Mouse (Mus musculus): ENCODE measurements at regions not wholly inside any gene's neighbourhood (a gene's known extent, or its start where the extent isn't known, plus 50 kb on each side); places are given as distances from the start of the nearest gene placed in this dataset.

DNA sequence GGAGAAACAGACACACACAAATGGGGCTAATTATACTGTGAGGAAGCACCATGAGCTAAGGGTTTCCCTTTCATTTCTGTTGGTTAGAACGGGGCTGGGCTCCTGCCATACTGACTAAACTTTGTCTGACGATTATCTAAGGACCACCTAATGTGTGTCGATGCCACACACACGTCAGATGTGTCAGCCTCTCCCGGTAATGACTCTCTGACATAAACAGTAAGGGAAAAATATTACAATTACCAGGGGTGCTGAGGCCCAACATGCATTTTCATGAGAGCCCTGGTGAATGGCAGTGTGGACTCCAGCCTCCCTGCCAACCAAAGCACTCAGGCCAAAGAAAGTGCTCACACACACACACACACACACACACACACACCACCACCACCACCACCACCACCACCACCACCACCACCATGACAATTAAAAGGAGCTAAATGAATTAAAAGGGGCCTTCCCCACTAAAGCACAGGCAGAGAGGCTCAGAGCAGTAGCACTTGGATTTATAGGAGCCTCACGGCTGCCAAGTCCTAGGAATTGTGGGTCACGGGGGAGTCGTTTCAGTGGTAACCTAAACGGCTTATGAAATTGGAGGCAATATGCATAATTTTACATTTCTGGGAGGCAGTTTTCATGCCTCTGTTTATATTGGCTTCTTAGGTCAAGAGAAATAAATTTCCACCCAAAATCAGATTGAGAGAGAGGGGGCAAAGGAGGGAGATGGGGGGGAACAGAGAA lies 193.7 kb upstream of the Irx3 start:
- DNase-seq (no peak), ATAC-seq (ENCODE audit: low read depth) (no peak)
- Histone ChIP-seq H3K36me3 (no peaks in the 10 kb centered on the region), H3K4me1 (replicated peaks) (0 out of 2 replicates have a peak, but pooled peaks cover 5% of the 10 kb centered on the region), H3K27me3 (peaks cover 17% of the 10 kb centered on the region), H3K9ac (no peak overlapping the region), H3K4me2 (no peak overlapping the region), H3K27ac (no peak overlapping the region), H3K9me3 (replicated peaks) (no peaks in the 10 kb centered on the region), H3K4me3 (replicated peaks) (no peak overlapping the region)
- 53% methylated on average over 9 of the region's 9 CpGs for WGBS (ENCODE audit: insufficient replicate concordance)

DNA sequence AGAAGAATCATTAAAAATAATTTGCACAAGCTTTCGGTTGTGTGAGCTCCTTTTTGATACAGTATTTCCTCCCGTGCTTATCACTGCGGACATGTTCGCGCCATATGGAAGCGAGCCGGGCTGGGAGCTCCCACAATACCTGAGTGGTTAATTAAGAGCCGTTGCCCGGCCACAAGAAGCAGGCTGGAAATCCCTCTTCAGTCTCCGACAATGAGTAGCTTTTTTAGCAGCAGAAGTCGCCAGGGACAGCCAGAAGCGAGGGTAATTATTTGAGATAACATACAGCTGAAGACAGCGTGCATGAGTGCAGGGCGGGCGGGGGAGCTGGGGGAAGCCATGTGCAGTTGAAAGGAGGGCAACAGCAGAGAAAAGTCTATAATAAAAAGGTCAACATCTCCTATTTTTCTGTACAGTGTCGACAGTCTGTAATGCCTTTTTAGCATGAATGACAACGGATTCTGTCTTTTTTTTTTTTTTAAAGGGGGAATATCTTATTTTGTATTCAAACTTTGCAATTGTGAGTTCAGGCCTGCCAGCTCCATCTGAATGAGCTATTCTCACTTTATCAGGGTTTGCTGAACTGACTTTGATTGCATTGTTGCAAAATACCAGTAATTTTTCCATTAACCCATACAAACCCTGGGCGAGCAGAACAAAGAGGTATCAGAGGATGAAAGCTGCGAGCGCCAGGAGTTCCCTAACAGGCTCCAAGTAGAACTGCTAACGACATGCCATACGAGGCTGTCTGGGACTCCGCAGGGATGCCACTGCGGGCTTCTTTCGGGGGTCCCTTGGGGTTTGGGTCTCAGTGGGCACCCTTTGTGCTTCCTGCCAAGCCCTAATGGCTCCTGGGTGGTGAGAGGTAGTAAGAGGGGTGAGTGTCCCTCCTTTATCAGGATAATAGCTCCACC lies 189.9 kb upstream of the Irx3 start:
- H3K27ac ChIP-seq, result no peak overlapping the region
- ATAC-seq (ENCODE audit: low read depth), result no peak
- H3K4me1 ChIP-seq (replicated peaks), result 0 out of 2 replicates have a peak, but pooled peaks cover 5% of the 10 kb centered on the region
- WGBS (ENCODE audit: insufficient replicate concordance), result 39% methylated on average over 25 of the region's 25 CpGs
- DNase-seq, result no peak
- H3K27me3 ChIP-seq, result peaks cover 20% of the 10 kb centered on the region
- H3K36me3 ChIP-seq, result no peaks in the 10 kb centered on the region
- H3K4me3 ChIP-seq (replicated peaks), result no peak overlapping the region
- H3K9me3 ChIP-seq (replicated peaks), result no peaks in the 10 kb centered on the region
- H3K9ac ChIP-seq, result no peak overlapping the region
- H3K4me2 ChIP-seq, result peak overlapping the region; percentile 30; the same call in 1 of the 2 replicates

- Histone ChIP-seq H3K4me2 (no peak overlapping the region), H3K9me3 (replicated peaks) (no peaks in the 10 kb centered on the region), H3K9ac (no peak overlapping the region), H3K4me1 (replicated peaks) (0 out of 2 replicates have a peak, but pooled peaks cover 5% of the 10 kb centered on the region), H3K27ac (no peak overlapping the region), H3K27me3 (peaks cover 20% of the 10 kb centered on the region), H3K36me3 (no peaks in the 10 kb centered on the region), H3K4me3 (replicated peaks) (no peak overlapping the region)
- 26% methylated on average over 5 of the region's 5 CpGs for WGBS (ENCODE audit: insufficient replicate concordance)
- ATAC-seq (ENCODE audit: low read depth), result no peak
- DNase-seq, result no peak
These were observed 189.1 kb upstream of the Irx3 start for GRCm38 (mm10) chr8:91990952-91991351.

DNA sequence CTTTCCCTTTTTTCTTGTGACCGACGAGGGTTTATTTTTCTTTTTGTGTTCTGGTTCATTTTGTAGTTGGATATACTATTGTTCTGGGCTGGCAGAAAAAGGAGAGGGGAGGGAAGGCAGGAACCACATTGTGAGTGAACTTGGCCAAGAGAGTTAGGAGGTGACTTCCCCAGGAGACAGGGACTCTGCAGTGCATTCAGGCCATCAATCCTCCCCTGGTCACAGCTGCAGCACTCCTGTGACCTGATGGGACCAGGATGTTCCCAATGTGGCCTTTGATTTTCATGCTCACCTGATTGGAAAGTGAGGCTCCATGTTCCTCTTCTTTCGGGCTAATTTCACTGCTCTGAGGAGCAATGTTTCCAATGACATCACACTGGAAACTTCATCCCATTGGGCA lies 188.2 kb upstream of the Irx3 start:
- Histone ChIP-seq H3K9ac (no peak overlapping the region), H3K27ac (no peak overlapping the region), H3K27me3 (peaks cover 20% of the 10 kb centered on the region), H3K4me2 (no peak overlapping the region), H3K4me1 (replicated peaks) (0 out of 2 replicates have a peak, but pooled peaks cover 5% of the 10 kb centered on the region), H3K9me3 (replicated peaks) (no peaks in the 10 kb centered on the region), H3K4me3 (replicated peaks) (no peak overlapping the region), H3K36me3 (no peaks in the 10 kb centered on the region)
- 42% methylated on average over 3 of the region's 3 CpGs for WGBS (ENCODE audit: insufficient replicate concordance)
- ATAC-seq (ENCODE audit: low read depth) (no peak), DNase-seq (no peak)

DNA sequence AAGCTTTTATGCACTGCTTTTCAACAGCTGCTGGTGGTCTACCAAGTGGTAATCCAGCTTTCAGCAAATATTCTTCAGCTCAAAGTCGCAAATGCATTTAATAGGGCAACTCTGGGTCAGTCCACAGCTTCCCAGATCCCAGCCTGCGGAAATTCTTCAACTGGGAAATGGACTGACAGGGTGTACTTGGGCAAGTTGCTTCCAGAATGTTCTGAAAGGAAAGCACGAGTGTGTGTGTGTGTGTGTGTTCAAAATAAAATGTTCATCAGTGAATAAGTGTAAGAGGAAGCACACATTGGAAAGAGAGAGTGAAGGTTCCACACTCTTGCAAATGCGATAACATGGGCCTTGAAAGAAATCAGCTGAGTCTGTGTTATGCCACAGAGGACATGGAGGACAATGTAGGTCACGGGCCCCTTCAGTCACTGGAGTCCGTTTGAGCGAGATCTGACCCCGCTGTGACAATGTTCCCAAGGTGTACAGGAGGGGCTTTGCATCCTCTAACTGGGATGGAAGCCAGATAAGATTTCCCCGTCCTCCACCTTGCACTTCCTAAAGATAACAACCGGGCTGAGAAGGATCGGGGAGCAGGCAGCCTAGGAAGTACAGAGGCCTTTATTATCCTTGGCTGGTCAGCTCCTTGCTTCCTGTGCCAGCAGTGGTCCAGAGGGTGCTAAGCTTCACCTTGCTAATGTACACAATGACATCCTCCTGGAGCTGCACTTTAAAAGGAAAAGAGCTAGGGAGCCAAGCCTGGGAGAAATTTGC lies 187.2 kb upstream of the Irx3 start:
- Histone ChIP-seq H3K27ac (no peak overlapping the region), H3K9me3 (replicated peaks) (no peaks in the 10 kb centered on the region), H3K4me1 (replicated peaks) (0 out of 2 replicates have a peak, but pooled peaks cover 5% of the 10 kb centered on the region), H3K36me3 (no peaks in the 10 kb centered on the region), H3K27me3 (peaks cover 20% of the 10 kb centered on the region), H3K4me3 (replicated peaks) (no peak overlapping the region), H3K9ac (no peak overlapping the region), H3K4me2 (no peak overlapping the region)
- ATAC-seq (ENCODE audit: low read depth), result no peak
- DNase-seq, result no peak
- WGBS (ENCODE audit: insufficient replicate concordance), result 43% methylated on average over 11 of the region's 11 CpGs

DNA sequence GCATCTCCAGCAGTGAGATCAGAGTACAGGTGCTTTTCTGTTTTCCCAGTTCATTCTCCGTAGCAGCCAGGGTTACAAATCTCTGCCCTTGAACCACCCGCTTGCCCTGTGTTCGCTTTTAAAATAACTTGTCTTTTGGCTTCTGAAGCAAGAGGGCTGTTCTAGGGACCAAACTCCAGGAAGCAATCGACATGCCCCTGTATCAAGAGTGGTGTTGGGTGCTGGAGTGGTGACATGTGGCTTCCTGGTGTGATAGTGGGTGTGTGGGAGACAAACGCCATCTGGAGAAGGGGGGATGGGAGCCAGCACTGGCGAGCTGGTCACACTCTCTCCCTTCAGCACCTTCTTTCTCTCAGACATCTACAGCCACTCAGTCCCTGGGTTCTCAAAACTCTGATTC lies 186.0 kb upstream of the Irx3 start:
- ATAC-seq (ENCODE audit: low read depth) (no peak), DNase-seq (no peak)
- peaks cover 12% of the 10 kb centered on the region for H3K27me3 ChIP-seq
- H3K4me1 ChIP-seq (replicated peaks), result 0 out of 2 replicates have a peak, but pooled peaks cover 5% of the 10 kb centered on the region
- no peak overlapping the region for H3K4me3 ChIP-seq (replicated peaks)
- 47% methylated on average over 6 of the region's 6 CpGs for WGBS (ENCODE audit: insufficient replicate concordance)
- no peaks in the 10 kb centered on the region for H3K36me3 ChIP-seq
- no peak overlapping the region for H3K9ac ChIP-seq
- H3K27ac ChIP-seq, result no peak overlapping the region
- H3K4me2 ChIP-seq, result no peak overlapping the region
- no peaks in the 10 kb centered on the region for H3K9me3 ChIP-seq (replicated peaks)

DNA sequence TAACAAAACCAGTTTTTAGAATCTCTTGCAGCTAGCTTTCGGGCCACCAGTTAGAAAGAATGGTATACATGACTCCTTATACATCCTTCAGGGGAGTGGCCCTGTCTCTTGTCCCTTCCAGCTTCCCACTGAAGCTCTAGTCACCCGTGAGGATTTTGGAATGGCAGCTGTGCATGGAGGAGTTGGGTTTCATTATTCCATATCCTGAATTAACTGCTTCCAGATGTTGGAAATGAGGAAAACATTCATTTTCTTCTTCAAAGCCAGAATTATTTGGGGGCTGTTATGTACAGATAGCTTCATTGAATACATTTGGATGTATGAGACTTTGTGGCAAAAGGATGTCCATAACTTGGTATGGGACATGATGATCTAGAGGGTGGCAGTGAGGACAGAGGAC lies 181.3 kb upstream of the Irx3 start:
- H3K36me3 ChIP-seq, result no peaks in the 10 kb centered on the region
- ATAC-seq (ENCODE audit: low read depth) (no peak), DNase-seq (no peak)
- 57% methylated on average over 2 of the region's 2 CpGs for WGBS (ENCODE audit: insufficient replicate concordance)
- no peaks in the 10 kb centered on the region for H3K4me1 ChIP-seq (replicated peaks)
- no peak overlapping the region for H3K27ac ChIP-seq
- no peak overlapping the region for H3K4me3 ChIP-seq (replicated peaks)
- H3K9me3 ChIP-seq (replicated peaks), result no peaks in the 10 kb centered on the region
- H3K9ac ChIP-seq, result no peak overlapping the region
- H3K4me2 ChIP-seq, result no peak overlapping the region
- H3K27me3 ChIP-seq, result no peaks in the 10 kb centered on the region

DNA sequence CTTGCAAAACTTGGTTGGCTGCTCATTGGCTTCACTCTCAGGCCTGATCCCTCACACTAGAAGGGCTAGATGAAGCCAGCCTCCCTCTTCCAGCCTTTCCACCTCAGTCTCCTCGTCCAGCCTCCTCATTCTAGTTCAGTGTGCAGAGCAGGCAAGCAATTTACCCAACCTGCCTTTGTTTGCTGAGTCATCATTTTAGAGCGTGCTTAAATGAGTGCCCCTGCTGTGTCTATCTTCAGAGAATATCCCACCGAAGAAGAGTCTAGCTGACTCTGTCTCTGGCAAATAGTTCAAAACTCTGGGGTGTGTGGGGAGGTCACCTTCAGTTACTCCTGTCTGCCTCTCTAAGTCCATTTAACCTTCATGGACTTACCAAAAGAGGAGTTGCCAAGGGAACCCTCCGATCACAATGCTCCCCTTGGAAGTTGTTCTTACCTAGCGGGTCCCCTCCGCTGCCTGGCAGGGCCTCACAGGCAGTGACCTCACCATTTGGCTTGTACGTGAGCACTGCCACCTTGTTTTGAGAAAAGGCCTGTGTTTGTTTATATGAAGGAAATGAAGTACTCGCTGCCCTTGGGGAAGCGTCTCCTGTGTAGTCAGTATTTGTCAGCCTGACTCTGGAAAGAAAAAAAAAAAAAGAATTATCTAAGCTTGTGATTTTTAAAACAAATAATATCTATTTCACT lies 175.2 kb upstream of the Irx3 start:
- H3K9me3 ChIP-seq (replicated peaks), result no peaks in the 10 kb centered on the region
- no peaks in the 10 kb centered on the region for H3K36me3 ChIP-seq
- H3K27me3 ChIP-seq, result 0 out of 2 replicates have a peak, but pooled peaks cover 4% of the 10 kb centered on the region
- no peak for ATAC-seq (ENCODE audit: low read depth)
- 60% methylated on average over 9 of the region's 9 CpGs for WGBS (ENCODE audit: insufficient replicate concordance)
- no peak overlapping the region for H3K4me2 ChIP-seq
- no peak for DNase-seq
- H3K4me3 ChIP-seq (replicated peaks), result no peak overlapping the region
- H3K27ac ChIP-seq, result no peak overlapping the region
- H3K9ac ChIP-seq, result no peak overlapping the region
- no peaks in the 10 kb centered on the region for H3K4me1 ChIP-seq (replicated peaks)

GRCm38 (mm10) chr8:91975460-91975859 lies 173.6 kb upstream of the Irx3 start:
- ATAC-seq (ENCODE audit: low read depth), result no peak
- 0 out of 2 replicates have a peak, but pooled peaks cover 4% of the 10 kb centered on the region for H3K27me3 ChIP-seq

DNA sequence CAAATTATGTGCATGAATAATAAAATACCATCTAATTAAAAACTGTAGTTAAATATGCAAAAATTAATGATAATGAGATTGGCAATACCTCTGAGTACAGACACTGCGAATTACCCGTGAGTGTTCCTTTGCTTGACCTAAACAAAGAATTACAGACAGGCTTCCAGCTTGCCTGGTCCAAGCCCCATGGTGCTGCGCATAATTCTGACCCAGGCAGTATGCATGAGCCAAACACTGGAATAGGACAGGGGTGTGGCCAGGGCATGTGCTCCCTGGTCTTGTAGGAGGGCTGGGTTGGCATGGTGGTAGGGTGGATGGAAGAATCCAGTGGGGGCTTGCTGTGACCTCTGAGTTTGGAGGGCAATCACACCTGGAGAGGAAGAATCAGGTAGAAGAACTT lies 172.8 kb upstream of the Irx3 start:
- DNase-seq, result no peak
- no peak for ATAC-seq (ENCODE audit: low read depth)
- H3K27me3 ChIP-seq, result 0 out of 2 replicates have a peak, but pooled peaks cover 9% of the 10 kb centered on the region
- no peak overlapping the region for H3K27ac ChIP-seq
- no peaks in the 10 kb centered on the region for H3K9me3 ChIP-seq (replicated peaks)
- H3K4me2 ChIP-seq, result no peak overlapping the region
- no peak overlapping the region for H3K4me3 ChIP-seq (replicated peaks)
- H3K4me1 ChIP-seq (replicated peaks), result no peaks in the 10 kb centered on the region
- no peaks in the 10 kb centered on the region for H3K36me3 ChIP-seq
- WGBS (ENCODE audit: insufficient replicate concordance), result 77% methylated on average over 3 of the region's 3 CpGs
- no peak overlapping the region for H3K9ac ChIP-seq

More at GRCm38 (mm10) chr8:91975460-91975859, 173.6 kb upstream of the Irx3 start:
- Histone ChIP-seq H3K4me1 (replicated peaks) (no peaks in the 10 kb centered on the region), H3K4me3 (replicated peaks) (no peak overlapping the region), H3K4me2 (no peak overlapping the region), H3K9me3 (replicated peaks) (no peaks in the 10 kb centered on the region), H3K9ac (no peak overlapping the region), H3K27ac (no peak overlapping the region), H3K36me3 (no peaks in the 10 kb centered on the region)
- DNase-seq, result no peak
- WGBS (ENCODE audit: insufficient replicate concordance), result 59% methylated on average over 2 of the region's 2 CpGs
